Mouse (Mus musculus) CD4-positive, CD25-positive, alpha-beta regulatory T cell, adult 2 months (primary cell): ENCODE measurements at regions not wholly inside any gene's neighbourhood (a gene's known extent, or its start where the extent isn't known, plus 50 kb on each side); places are given as distances from the start of the nearest gene placed in this dataset.

Experiments
- DNase-seq: peaks from one replicate; pipeline ENCODE4 v3.0.0-alpha.2; 2012; ENCODE audit warnings: low read depth, low spot score

DNA sequence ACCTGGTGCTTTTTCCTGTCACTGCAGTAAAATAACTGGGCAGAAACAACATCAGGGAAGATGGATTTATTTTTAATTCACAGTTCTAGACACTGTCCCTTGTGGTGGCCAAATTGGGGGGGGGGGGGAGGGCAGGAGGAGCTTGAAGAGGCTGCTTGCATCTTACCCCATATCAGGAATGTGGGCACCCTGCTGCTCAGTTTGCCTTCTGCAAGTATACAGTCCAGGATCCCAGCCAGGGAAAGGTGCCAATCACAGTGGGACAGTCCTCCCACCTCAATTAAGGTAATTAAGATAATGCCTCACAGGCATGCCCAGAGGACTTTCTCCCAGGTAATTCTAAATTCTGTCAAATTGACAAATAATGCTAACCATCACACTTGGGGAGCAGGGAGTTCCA lies 179.2 kb upstream of the Zmiz1 start:
- no peak for DNase-seq

DNA sequence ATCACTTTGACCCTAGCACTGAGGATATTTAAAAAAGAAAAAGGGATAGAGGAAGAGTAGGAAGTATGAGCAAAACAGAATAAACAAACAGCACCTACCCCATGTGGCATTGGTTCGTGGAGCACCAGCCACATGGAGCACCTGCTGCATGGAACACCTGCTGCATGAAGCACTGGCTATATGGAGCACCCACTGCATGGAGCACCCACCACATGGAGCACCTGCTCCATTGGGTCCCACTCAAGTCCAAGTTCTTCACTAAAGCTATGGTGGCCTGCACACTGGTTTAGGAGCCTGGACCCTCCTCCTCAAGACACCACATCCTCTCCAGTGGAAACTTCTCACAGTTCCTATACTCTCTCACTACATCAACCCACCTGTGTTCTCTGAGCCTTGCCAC lies 166.4 kb upstream of the Zmiz1 start:
- no peak for DNase-seq

DNA sequence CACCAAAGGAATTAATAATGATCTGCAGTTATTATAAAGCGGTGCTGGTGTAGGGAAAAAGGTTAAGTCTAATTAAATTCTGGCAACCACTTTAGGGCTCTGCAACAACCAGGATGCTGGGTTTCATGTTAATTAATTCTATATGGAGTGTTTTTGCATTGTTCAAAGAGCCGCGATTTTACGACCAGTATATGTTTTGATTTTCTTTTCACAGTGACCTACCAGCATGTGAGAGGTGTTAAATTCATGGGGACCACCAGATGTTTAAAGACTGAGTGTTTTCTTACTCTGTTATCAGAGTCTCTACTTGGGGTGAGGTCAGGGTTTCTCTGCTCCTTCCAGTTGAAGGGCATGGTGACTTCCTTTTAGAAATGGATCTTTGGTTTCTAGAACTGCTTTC lies 164.8 kb upstream of the Zmiz1 start:
- DNase-seq = no peak

DNA sequence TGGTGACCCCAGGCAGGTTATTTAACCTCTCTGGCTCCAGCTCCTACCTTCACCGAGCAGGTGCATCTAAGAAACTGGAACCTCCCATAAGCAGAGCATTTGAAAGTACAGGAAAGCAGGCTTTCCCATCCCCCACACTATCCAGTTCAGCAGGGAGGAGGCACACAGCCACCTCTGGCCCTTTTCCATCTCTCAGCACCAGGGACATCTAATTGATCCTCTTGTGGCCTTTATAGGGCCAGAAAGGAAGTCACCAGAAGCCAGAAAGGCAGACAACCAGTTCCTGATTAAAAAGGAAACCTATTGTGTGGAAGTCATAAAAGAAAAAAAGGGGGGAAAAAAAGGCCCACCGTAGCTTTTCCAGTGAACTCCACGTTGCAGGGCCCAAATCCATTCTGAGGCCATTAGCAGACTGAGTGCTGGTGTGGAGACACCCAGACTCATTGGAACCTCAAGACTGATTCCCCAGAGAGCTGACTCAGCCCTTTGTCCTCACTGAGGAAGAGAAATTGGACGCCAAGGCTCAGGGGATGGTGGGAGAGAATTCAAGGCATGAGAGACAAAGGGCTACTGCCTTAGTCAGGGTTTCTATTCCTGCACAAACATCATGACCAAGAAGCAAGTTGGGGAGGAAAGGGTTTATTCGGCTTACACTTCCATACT lies 163.2 kb upstream of the Zmiz1 start:
- DNase-seq = no peak

DNA sequence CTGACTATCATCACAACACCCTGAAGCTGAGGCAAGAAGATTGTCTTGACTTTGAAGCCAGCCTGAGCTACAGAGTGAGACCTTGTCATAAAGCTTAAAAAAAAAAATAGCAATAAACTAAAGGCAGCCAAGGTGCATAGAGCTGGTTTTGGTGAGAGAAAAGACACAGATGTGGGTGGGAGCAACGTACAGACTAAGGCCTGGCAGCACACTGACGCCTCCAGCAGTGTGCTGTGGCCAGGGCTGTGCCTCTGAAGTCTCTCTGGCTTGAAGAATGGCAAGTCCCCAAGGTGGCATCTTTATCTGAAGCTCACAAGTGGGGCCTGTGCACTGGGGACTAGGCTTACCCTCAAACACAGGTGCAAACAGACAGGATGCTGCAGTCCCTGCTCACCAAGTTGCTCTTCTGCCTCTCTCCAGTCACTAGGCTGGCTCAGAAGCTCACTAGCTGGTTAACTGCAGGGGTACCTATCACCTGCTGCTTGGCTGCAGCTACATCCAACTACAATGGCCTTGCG lies 159.3 kb upstream of the Zmiz1 start:
- no peak for DNase-seq

DNA sequence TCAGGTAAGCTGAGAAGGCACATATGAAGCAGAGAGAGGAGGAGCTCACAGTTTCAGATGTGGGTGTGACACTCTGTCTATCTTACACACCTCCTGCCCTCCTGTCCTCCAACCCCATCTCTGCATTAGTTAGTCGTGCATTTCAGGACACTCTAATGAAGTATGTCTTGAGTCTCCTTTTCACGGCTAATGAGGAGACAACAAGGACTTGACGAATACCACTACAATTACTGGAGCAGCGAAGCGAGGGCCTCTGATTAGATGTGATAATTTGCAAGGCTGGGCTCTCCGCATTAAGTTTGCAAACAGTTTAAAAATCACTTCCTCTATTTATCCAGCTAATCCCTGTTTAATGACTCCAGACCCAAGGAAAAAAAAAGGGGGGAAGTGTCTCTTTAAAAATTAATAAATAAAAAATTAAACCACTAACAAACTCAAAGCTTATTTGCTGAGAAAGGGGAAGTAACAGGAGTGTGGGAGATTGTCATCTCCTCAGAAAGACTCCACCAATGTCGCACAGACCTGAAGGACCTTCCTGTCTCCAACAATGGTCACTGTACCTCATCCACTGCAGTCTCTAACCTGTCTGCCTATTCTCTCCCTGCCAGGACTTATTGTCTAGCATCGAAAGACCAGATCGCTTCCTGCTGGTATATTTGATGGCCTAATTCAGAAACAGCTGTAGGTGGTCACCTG lies 157.5 kb upstream of the Zmiz1 start:
- no peak for DNase-seq

DNA sequence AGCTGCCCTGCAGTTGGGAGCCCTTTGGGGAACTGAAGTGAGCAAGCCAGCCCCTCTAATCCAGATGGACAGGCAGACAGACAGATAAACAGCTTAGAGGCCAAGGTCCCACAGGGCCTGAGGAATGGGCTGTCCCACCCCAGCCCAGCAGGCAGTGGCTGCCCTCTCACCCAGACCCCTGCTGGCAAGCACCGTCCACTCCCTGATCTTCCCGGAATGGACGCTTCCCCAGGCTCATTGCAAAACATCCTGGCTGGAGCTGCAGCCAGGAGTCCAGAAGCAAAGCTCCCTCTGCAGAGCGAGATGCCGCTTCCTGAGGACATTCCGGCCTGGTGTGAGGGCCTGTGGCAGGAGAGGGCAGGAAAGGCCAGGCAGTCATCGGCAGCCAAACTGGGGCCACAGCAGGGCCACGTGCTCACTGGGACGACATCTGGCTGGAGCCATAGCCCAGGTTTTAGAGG lies 154.6 kb upstream of the Zmiz1 start:
- no peak for DNase-seq

DNA sequence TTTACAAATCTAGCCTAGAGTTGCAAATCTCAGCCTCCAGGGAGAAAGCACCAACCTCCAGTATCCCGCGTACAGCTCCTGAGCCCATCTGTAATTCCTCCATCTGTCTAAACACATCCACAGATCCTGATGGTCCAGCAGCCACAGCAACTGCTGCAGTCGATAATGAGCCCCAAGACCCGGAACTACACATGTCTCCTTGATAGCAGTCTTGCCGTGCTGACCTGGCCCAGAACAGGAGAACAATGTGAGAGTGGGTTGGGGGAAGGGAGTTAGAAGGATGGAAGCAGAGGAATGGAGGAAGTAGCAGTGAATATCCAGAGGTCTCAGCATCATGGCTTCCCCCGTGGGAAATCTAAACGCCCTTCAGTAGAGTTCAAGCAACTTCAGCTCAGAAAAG lies 152.8 kb upstream of the Zmiz1 start:
- DNase-seq = no peak

DNA sequence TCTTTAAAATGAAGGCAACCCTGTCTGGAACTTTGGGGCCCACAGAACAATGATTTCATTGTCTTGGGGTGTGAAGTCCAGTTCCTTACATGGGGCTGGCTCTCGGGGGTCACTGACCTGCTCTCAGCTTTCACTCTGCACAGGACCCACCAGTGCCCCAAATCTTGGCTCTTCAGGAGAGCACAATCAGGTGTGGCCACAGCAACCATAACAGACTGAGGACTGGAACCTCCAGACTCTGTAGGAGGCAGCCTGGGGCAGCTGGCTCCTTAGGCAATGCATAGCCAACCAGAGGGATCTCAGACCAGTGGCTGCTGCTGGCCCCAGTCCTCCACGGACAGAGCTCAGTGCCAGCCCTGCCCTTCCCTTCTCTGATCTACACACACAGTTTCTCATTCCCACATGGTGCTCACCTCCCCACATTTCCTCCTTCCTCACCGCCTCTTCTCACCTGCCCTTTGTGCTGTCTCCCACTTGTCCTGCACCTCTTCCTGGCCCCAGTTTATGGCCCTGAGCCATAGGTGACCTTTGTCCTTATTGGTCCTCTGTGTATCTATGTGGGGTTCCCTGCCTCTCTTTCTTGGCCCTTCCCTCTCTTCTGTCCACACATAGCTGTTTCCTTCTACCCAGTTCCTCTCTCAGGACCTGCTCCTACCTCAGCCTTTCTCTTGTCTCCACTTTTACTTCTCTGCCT lies 151.9 kb upstream of the Zmiz1 start:
- no peak for DNase-seq

DNA sequence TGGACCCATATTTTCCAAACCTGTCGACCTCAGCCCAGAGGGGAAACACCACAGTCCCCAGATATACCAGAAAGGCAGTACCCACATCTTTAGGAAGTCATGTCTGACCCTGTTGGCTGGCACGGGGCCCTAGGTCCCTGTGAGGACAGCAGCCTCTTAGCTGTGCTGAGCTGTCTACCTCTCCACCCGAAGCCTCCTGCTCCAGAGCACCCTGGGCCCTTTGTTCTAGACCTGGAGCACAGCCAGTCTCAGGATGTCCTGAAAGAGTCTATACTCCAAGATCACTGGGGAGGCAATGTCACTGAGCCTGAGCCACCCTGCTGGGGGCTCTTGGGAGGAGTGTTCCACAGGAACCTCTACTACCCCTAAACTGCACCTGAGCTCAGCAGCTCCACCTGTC lies 150.9 kb upstream of the Zmiz1 start:
- DNase-seq = no peak

DNA sequence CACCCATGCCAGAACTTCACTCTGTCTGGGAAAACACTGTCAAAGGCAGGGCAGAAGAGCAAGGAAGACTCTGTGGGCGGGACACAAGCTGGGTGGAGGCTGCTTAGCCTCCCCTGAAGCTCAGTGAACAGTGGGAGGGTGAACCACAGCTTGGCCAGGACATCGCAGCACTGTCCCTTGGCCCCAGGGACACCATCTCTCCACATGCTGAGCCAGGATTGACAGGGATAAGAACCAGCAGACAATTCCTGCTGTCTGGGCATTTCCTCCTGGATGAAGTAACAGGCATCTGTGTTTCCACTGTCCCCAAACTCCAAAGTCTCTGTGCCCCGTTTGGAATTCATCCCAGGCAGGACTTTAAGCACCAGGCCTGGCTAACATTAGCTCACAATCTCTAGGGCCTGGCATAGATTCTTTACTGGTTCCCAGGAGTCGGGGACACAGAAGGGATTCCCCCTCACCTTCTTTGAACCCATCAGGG lies 148.3 kb upstream of the Zmiz1 start:
- no peak for DNase-seq

DNA sequence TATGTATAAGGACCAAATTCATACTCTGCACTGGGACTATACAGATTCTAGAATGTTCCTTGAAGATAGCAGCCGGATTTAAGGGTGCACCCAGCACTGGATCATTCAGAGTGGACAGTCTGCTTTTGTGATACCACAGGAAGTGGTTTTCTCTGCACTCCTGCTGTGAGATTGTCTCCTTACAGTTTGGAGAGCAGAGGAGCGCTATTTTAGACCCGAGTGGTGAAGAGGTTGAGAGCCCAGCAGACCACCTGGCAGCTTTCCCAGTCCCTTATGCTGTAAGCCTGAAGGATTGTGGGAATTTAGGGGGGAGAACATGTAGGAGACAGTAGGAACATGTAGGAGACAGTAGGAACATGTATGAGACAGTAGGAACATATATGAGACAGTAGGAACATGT lies 147.5 kb upstream of the Zmiz1 start:
- no peak for DNase-seq

DNA sequence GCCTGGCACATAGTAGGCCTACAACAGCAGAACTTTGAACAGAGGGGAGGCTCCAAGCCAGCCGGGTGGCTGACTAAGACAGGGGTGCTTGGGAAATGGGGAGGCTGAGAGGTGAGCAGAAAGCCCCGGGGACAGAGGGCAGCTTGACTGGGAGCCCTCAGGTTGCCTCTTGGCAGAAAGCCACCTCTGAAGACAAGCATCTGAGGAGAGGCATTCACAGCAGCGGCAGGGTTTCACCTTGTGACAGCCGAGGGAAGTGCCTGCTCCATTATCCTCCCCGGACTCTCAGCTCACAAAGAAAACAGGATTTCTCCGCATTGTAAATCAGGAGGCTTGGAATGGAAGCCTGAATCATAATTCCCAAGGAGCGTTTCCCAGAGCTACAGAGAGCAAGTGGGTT lies 146.8 kb upstream of the Zmiz1 start:
- DNase-seq = no peak

DNA sequence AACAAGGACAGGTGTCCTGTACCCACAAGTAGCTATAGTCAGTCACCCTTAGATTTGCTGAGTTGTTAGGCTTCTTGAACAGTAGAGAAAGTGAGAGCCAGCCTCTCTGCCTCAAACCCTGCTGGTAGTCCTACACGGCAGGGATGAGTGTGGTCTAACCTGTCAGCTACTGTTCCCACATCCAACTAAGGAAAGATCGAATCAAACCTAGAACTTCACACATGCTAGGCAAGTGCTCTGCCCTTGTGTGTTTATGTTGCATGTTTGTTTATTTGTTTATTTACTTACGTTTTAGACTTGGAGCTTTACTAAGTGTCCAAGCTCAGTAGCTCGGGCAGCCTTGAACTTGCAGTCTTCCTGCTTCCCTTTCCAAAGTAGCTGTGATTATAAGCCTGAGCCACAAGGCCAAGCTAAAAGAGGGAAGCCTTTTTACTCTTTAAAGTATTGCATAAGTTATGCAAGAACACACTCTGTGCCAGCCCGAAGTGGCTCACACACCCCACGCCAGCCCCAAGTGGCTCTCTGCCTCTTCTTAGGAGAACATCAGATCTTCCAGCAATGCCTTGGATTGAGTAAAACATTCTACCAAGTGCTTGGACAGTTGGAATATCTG lies 146.1 kb upstream of the Zmiz1 start:
- no peak for DNase-seq

DNA sequence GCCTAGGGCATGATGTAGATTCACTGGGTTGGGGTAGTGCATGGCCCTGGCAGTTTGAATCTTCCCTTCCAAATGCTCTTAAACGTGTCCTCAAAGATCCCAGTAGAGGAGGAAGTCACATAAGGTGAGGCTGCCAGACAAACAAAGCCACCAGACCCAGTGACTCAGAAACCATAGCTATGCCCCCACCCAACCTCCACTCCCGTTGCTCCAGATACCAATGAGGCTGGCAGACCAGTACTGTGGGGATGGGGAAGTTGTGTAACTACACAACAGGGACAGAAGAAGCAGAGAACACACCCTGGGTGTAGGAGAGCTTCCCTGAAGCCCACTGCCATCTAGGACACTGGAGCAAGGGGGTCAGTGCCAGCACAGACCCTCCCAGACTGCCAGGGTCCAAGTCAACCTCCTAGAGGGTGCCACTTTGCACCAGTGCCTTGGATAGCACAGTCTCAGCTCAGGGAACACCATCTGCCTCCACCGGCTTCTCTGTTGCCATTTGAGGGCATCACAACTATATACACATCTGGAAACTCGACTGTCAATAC lies 145.2 kb upstream of the Zmiz1 start:
- DNase-seq = no peak

DNA sequence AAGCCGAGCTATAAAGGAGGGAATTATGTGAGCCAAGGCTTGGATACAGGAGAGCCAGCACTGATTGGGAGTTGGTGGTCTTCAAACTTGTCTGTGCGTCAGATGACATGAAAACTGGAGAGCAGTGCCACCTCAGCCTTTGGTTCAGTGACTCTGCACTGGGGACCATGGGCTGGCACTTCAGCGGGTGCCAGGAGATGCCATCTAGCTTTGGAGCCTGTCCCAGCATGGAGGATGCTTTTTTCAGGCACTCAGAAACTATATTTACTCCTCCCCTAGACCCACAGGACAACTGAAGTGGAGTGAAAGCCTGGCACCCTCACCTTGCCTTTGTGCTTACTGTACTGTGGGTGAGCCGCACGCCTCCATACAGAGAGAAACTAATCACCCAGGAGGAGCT lies 142.5 kb upstream of the Zmiz1 start:
- DNase-seq = no peak

DNA sequence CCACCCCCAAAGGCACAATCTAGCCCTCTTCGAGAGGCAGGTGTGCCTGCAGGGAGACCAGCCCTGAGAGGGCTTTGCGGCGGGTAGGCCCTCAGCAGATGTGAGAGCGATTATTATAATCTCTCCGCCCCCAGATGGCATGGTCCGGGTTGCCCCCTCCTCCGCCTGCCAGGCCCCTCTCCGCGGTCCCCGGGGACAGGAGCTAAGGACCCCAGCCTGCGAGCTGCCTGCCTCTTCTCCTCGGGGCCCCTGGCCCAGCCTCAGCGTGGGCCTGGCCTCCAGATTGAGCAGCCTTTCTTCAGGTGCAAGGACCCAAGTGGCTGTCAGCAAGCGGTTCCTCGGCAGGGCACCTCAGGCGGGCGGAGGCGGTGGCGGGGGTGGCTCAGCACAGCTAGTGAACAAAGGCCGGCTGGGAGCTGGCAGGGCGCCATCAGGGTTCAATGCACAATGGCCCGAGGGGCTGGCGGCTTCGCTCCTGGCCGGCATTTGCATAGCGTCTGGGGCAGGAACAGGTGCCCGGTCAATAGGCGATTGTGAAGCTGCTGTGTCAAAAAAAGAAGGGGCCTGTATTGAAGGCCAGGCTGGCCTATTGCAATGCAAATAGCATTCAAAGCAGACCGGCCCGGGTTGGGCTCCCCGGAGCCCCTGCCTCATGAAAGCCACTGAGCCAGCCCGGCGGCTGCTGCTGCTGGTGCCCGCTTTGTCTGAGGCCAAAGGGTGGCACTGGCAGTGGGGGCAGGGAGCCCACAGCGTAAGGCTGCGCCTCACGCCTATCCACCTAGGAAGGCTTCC lies 141.1 kb upstream of the Zmiz1 start:
- DNase-seq = peak; percentile 53

DNA sequence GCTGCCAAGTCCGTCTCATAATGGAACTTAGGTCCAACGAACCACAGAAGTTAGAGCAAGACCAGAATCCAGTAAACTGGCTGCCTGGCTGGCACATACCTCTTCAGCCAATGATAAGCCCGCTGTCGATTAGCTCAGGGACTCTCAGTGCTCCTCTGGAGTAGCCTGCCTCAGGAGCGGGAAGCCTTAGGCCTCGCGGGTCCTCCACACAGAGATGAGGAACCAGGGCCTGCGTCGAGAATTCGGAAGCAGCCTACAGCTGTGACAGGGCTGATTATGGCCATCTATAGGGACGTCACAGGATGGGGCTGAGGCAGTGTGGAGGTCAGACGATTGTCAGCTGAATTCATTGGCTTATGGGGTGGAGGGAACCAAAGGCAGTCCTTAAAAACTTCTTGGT lies 140.1 kb upstream of the Zmiz1 start:
- DNase-seq = no peak

DNA sequence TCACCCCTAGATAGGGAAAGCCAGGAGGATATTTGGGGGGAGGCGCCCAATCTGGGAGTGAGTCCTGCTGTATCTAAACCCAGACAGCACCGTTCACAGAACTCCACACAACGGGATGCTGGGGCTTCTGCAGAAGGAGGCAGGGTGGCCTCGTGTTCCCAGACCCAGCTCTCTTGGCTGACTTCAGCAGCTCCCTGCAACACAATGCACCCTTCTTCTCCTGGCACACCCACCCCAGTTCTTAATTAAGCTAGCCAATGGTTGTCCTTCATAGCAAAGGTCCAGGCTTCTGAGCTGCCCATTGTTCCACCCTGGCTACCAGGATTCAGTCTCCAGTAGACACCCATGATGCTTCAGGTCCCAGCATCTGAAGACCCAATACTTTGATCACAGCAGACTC lies 138.8 kb upstream of the Zmiz1 start:
- DNase-seq = no peak

DNA sequence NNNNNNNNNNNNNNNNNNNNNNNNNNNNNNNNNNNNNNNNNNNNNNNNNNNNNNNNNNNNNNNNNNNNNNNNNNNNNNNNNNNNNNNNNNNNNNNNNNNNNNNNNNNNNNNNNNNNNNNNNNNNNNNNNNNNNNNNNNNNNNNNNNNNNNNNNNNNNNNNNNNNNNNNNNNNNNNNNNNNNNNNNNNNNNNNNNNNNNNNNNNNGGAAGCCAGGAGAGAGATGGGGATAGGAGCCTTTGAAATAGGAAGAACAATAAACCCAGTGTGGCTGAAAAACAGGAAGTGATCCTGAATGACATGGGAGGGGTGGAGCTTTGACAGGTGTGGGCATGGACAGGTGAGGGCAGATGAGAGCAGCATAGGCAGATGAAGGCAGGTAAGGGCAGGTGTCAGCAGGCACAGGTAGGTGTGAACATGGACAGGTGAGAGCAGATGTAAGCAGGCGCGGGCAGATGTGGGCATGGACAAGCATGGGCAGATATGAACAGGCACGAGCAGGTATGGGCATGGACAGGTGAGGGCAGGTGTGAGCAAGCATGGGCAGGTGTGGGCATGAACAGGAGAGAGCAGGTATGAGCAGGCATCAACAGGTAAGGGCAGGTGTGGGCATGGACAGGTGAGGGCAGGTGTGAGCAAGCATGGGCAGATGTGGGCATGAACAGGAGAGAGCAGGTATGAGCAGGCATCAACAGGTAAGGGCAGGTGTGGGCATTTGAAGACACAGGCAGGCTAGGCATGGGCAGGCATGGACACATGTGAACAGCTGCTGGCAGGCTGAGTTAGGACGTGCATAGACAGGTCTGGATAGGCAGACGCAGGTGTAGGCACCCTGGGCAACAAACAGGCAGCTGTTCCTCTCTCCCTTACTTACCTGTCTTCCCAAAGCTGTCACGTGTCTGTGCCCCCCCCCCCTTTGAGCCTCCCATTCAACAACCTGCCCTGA lies 135.2 kb upstream of the Zmiz1 start:
- DNase-seq = no peak
